Mouse (Mus musculus): ENCODE data around the gene Dmkn.

Dmkn gene

DNA sequence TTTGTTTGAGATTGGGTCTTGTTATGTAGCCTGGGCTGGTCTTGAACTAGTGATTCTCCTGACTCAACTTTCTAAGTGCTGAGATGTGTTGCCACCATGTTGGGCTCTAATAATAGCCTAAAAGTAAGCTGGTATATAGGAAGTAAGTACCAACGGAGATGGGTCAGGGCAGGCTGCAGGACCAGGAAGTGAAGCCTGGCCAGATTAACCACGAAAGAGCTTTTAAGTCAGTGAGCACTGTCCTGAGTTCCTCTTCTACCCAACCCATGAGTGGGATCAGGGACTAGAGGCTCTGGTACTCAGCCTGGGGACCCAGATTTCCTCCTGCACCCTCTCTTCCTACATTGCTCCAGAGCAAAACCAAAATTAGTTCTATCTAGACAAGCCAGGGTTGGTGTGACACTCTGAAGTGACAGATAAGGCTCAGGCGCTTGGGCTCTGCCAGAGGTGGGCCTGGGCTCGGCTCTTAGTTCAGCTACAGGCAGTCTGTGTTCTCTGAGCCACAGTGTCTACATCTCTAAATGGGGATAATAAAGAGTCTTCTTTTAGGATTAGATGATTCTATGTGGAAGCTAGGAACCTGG lies 1.7 kb upstream of the Dmkn start:
- DNase-seq (ENCODE audit: low spot score) = no peak

- no peak for DNase-seq (ENCODE audit: low spot score)
These were observed 1.6 kb downstream of the Dmkn start for GRCm38 (mm10) chr7:30765173-30765572.

DNA sequence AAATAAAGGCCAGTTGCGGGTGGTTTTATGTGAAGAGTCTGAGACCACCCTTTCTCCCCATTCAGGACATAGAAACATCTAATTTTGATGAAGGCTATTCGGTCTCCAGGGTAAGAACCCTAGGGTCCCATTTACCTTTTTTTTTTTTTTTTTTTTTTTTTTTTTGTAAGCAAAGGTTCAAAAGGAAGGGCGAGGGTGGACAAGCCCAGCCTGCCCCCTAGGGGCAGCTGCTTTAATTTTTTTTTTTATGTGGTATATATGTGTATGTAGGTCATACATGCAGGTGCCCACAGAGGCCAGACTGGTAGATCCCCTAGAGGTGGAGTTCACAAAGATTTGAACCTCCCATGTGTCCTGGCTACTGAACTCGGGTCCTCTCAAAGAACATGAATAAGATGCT lies 2.9 kb downstream of the Dmkn start:
- DNase-seq (ENCODE audit: low spot score) = no peak

DNA sequence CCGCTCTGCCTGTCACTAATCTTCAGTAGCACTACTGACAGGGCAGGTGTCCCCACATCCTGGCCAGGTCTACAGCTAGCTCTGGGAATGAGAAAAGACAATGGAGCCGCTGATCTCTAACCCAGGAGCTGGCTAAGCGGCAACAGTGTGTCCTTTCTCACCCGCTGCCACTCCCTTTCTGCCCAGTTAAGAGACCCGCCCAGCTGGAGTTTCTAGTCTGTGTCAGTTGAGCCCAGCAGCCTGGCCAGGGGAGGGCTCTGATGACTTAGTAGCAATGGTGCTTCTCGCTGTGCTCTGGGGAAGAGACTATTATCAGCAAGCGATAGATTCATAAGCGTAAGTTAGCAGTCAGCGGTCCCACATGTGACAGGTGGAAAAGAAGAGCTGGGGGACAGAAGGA lies 5.7 kb downstream of the Dmkn start:
- peak; percentile 31 for DNase-seq (ENCODE audit: low spot score)

GRCm38 (mm10) chr7:30776104-30776503 lies 12.5 kb downstream of the Dmkn start:
- DNase-seq (ENCODE audit: low spot score) = peak; percentile 29

DNA sequence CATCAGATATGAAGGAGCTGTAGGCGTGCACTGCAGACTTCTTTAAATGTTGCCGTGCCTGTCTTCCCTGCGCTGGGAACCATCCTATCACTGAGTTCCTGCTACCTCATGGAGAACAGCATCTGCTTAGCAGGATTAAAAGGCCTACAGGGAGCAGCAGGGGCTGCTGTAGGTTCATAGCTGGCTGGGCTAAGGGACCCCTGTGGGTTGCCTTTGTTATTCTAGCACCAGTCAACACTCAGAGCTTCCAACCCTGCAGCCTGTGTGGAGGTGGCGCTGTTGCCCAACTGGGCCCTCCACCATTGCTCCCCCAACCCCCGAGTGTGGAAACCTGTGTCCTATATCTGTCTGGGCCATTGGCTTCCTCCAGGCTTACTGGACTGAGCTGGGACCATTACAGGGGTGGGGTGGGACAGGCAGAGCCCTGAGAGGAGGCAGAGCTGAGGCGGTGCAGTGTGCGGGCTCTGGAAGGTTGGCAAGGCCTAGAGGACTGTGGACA lies 13.6 kb downstream of the Dmkn start:
- DNase-seq (ENCODE audit: low spot score) = no peak

- DNase-seq (ENCODE audit: low spot score) = no peak
These were observed 14.4 kb downstream of the Dmkn start for GRCm38 (mm10) chr7:30777911-30778310.

GRCm38 (mm10) chr7:30781792-30782191 lies 18.2 kb downstream of the Dmkn start:
- no peak for DNase-seq (ENCODE audit: low spot score)

- no peak for DNase-seq (ENCODE audit: low spot score)
These were observed 19.1 kb downstream of the Dmkn start for GRCm38 (mm10) chr7:30782658-30783057.

DNA sequence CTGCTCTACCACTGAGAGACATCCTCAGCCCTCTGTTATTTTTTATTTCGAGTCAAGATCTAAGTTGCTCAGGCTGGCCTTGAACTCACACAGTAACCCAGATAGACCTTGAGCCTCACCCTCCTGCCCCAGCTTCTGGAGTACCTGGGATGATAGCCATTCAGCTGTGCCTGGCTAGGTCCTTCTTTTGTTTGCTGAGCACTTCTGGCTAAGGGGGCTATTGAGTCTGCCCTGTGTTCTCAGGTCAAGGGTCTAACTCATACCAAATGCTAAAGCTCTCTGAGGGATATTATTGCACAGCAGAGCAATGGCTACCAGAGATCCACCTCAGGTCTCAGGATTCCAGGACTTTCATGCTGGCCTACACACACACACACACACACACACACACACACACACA lies 21.6 kb downstream of the Dmkn start:
- no peak for DNase-seq (ENCODE audit: low spot score)

DNA sequence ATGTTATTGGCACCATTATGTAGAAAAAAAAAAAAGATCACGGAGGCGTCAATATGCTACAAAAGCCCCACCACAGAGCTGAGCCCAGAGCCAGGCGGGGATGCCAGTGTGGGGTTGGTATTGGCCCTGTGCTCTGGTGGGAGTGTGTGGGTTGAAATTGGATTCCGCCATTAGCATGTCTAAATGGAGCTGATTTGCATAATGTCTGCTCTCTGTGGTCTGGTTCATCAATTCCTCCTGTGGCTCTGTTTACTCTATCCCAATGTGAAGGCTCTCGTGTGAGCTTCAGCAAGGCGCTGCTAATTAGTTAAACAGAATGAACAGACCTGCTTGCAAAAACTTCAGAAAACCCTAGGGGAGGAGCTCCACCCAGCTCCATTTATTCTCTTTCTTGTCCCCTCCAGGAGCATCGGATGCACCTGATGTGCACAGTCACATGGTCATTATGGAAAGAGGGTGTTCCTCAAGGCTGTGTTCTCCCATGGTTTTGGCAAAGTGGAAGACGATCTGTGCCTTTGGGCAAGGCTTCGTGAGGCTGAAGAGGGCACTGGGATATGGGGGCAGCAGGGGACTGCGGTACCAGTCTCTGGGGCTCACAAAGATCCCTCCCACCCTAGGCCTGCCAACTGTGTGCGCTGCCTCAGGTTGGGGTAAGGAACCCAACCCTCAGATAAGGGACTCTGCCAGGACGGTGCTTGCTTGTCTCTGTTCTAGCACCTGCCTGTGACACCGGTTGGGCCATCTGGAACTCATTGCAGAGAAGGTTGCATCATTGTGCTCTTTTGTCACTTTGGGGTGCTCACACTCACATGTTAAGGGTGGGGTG lies 22.4 kb downstream of the Dmkn start:
- no peak for DNase-seq (ENCODE audit: low spot score)

- no peak for DNase-seq (ENCODE audit: low spot score)
These were observed 23.9 kb downstream of the Dmkn start, which contains the start of gene Krtdap for GRCm38 (mm10) chr7:30787377-30788022. Gene Krtdap, plus strand, starts transcription at chr7:30787896.

- DNase-seq (ENCODE audit: low spot score) = no peak
These were observed 26.6 kb downstream of the Dmkn start for GRCm38 (mm10) chr7:30790141-30790540.

- DNase-seq (ENCODE audit: low spot score) = no peak
These were observed 28.4 kb downstream of the Dmkn start for GRCm38 (mm10) chr7:30791921-30792320.

- DNase-seq (ENCODE audit: low spot score) = no peak
These were observed 31.4 kb downstream of the Dmkn start for GRCm38 (mm10) chr7:30794921-30795320.

GRCm38 (mm10) chr7:30796790-30797189 lies 33.2 kb downstream of the Dmkn start:
- no peak for DNase-seq (ENCODE audit: low spot score)

GRCm38 (mm10) chr7:30800653-30801052 lies 37.1 kb downstream of the Dmkn start:
- DNase-seq (ENCODE audit: low spot score) = no peak

DNA sequence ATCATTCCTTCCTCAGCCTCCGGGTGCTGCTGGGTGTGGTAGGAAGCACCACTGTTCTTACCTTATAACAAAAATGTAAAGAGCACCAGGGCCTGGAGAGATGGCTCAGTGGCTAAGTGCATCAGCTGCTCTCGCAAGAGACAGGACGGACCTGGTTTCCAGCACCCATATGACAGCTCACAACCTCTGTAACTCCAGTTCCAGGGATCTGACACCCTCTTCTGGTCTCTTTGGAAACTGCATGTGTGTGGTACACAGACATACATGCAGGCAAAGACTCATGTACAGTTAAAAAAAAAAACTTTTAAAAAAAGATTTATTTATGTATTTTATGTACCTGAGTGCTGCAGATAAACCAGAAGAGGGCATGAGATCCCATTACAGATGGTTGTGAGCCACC lies 39.7 kb downstream of the Dmkn start:
- no peak for DNase-seq (ENCODE audit: low spot score)

DNA sequence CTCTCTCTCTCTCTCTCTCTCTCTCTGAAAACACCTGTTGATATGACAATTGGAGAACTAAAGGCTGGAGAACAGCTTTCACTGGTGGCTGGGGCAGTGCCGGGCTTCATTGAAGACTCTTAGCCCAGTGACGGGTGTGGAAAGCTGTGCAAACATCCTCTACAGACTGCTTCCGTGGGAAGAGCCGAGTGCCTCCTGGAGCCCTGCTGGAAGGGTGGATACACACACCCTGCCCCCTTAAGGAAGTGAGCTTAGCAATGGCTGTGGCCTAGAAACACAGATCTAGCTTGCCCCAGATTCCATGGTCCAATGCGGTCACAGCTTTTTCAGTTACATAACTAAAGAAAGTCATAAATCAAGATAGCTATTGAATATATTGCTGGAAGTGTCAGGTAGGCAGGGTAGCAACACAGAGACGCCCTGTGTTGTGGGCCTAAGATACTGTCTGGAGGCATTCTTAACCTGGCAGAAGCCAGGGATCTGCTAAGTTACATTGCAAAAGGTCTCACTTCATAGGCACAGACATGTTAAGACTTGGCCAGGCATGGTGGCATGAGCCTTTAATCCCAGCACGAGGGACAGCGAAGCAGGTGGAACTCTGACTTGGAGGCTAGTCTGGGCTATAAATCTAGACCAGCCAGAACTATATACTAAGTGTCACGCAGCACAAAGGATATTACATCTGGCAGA lies 40.6 kb downstream of the Dmkn start:
- no peak for DNase-seq (ENCODE audit: low spot score)

GRCm38 (mm10) chr7:30805924-30806323 lies 42.4 kb downstream of the Dmkn start:
- DNase-seq (ENCODE audit: low spot score) = no peak

- no peak for DNase-seq (ENCODE audit: low spot score)
These were observed 46.8 kb downstream of the Dmkn start for GRCm38 (mm10) chr7:30810319-30810718.

GRCm38 (mm10) chr7:30811757-30812290 lies 48.3 kb downstream of the Dmkn start:
- no peak for DNase-seq (ENCODE audit: low spot score)
